Mouse (Mus musculus): Measurements from ENCODE around the gene Kdm8. TPM values are rescaled to one million over a fixed set of nuclear protein-coding genes. Genes with fewer than 3 reads are reported as not detected.
"Not testable (repeated sequence)": the region's sequence is repeated elsewhere in the genome, so short reads cannot be mapped to it uniquely, and the experiment has no call there.

Gene Kdm8
- 1 to 10 TPM; 3.3 to 3.9 TPM for total RNA-seq (2021)
- long read RNA-seq, partial matches to known transcripts: 0 of 2 reads
- long read RNA-seq, other reads (novel, unspliced or antisense): 1 of 2 reads

DNA sequence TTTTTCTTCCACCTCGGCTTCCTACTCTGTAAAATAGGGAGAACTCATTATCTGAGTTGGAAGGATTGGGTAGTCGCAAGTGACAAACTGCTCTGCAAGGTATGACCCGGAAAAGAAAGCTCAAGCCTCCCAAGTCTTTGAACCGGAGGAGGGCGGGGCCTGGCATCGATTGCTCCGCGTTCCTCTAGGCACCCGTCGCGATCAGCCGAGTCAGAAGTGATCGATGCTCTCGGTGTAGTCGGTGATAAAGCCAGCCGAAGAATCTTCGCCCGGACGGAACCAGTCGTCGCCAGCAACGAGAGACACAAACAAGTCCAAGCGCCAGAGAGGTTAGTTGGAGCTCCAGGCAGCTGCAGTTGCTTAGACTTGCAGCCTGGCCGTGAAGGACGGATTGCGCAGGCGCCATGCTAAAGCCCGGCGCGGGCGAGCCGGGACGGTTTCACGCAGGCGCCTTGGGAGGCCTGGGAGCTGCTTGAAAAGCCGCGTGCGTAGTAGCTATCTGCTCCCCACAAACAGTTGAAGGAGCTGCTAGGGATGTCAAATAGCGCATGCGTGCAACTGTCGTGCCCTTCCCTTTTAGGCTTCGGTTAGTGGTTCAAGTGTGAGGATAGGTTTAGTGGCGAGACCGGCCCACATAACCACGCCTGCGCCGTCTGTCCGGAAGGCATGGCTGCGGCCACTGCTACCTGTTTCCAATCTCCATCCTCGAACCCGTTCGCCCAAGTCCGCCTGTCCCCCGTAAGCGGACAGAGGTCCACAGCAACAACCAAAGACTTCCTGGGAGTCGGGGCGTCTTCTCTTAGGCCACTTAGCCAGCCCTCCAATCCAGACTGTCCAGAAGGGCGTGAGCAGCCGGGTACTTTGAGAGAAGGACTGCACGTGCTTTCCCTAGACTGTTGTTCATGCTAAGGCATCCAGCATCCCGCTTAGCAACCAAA is at the start of gene Kdm8:
TSS of gene Kdm8 (plus strand) at position 213 of the 938 bp plus-strand sequence.
- peak; percentile 91 to 93 for DNase-seq (ENCODE audit: low spot score in 2 of 2)

DNA sequence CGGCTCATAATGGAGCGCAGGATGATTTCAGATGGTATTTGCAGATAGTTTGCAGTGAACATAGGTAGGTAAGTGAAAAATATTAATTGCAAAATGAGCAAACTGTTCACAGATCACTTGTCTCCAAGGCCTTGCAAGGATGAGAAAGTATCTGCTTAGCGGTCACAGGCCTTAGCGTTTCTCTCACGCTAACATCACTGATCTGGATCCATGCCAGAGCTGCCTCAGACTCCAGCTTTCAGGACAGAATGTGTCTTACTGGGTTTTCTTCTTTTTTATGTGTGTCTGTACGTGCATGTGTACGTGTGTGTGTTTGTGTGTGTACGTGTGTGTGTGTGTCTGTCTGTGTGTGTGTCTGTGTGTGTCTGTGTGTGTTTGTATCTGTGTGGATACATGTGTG is 46.4 kb upstream of the Kdm8 start:
- DNase-seq (ENCODE audit: low spot score in 2 of 2): no peak

DNA sequence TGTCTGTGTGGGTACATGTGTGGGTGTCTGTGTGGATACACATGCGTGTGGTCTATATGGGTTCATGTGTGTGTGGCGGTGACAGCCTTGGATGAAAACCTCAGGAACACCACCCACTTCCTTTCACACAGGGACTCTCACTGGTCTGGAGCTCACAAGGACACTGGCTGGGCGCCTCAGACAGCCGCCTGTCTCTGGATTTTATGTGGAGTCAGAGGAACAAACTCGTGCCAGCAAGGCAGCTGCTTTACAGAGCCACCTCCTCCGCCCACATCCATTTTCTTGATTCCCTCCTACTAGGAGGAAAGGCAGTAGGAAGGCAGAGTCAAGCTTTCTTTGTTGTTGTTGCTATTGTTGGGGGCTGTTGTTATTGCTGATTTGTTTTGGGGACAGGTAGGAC is 45.8 kb upstream of the Kdm8 start:
- DNase-seq (ENCODE audit: low spot score in 2 of 2): no peak

DNA sequence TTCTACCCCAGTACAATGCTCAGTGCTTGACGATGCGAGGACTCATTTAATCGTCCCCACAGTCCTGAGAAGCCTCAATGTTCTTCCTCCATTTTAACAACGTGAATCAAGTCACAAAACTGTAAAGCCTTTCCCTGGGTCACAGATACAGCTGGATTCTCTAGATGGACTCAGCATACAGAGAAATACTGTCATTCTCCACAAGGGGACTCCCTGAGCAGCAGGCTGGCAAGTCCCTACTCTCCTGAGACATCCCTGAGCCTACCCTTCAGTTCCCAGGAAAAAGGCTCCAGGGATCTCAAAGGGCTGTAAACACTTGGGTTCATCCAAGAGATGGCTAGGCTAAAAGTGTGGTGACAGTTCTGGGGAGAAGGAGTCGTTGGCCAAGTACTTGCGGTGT is 37.3 kb upstream of the Kdm8 start:
- DNase-seq (ENCODE audit: low spot score in 2 of 2): no peak

DNA sequence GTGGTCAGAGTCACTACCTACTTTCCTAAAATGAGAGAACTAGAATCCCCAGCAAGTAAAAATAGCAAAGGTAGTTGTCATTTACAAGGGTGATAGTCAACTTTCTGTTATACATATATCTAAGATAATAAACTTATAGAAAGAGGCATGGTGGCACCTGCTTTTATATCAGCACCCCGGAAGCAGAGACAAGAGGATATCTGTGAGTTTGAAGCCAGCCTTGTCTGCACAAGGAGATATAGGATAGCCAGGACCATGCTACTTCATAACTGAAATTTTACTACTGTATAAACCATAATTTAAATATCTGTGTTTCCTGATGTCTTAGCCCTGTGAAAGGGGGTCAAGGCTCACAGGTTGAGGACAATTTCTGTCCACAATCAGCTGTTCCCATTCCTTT is 29.4 kb upstream of the Kdm8 start:
- DNase-seq (ENCODE audit: low spot score in 2 of 2): no peak

DNA sequence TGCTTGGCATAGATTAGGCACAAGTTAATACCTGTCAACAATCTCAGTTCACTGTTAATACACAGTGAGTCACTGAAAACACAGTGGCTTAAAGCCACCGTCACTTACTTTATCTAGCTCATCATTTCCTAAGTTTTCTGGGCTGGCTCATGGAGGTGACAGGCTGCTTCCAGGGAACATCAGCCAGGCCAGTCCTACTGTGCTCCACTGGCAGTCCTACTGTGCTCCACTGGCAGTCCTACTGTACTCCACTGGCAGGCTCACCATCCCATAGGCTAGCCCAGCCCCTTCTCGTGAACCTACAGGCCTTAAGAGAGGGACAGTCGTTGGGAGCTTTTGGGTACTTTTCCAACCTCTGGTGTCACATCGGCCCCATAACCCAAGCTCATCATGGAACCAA is 28.7 kb upstream of the Kdm8 start:
- DNase-seq (ENCODE audit: low spot score in 2 of 2): no peak

DNA sequence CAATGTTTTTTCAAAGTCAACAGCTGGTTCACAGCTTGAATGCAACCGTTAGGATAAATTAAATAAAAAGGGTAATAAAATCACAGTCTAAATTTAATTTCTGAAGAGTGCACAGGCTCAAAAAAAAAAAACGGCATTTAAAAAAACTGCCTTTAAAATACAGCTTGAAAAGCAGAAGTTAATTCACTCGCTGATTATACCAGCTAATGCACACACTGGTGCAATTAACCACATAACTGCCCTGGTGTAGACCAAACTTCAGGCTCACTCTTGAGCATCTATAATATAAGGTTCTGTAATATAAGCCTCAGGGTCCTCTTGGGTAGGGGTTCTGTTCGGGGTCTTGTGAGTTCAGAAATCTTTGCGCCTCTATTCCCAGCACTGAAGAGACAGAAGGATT is 27.7 kb upstream of the Kdm8 start:
- no peak for DNase-seq (ENCODE audit: low spot score in 2 of 2)

DNA sequence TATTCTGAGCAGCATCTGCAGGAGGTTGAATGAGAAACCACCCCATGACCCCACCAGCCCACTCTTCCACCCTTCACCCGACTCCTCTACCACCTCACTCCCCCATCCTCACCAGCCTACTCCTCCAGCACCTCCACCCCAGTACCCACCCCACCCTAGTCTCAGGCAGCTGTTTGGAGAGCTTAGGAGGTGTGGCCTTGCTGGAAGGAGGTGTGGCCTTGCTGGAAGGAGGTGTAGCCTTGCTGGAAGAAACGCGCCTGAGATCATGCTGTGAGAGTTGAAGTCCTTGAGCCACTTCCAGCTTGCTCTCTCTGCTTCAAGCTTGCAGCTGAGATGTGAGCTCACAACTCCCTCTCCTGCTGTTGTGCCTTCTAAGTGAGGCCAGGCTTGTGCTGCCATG is 26.1 kb upstream of the Kdm8 start:
- no peak for DNase-seq (ENCODE audit: low spot score in 2 of 2)

DNA sequence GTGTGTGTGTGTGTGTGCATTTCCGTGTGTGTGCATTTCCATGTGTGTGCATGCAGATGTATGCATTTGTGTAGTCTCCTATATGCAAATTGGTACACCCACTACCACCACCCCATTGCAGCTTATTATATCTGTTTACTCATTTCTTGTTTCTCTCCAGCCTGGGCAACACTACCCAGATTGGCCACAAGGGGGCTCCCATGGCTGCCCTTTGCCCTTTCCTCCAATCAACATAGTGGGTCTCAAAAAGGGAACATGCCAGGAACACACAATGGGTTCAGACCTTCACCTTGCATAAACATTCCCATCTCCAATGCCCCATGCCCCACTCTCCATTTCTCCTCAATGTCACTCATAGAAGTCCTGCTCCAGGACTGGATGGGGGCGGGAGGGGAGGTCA is 24.3 kb upstream of the Kdm8 start:
- DNase-seq (ENCODE audit: low spot score in 2 of 2): peak; percentile 34 to 47

DNA sequence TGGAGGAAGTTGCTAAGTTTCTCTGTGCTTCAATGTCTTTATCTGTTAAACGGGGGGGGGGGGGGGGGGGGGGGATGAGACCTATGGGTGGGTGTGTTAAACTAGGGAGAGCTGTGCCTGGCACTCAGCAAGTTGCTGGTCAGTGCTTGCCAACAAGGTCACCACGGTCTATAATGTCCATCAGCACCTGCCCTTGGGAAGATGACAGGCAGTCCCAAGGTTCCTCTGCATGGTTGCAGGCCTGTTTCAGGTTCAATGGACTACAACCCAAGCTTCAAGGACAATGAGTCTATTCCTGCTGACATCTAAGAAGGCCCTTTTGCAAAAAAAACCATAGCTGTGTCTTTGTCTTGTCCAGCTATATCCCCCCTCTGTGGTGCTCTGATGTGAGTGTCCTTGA is 22.6 kb upstream of the Kdm8 start:
- DNase-seq (ENCODE audit: low spot score in 2 of 2): no peak

DNA sequence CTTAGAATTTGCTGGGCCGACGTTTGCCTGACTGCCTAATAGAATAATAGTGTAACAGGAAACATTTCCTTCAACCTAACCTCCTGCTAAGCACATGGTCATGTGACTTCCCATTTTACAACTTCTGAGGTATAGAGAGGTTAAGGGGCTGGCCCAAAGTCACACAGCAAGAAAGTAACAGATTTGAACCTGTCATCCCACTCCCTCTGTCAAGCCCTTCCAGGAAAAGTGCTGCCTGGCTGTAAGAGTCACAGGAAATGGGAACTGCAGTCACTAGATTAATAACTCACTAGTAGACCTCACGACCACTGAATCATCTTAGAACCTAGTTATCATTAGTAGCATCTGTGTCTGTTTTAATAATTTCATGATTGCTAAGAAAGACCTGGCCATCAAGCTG is 21.4 kb upstream of the Kdm8 start:
- no peak for DNase-seq (ENCODE audit: low spot score in 2 of 2)

DNA sequence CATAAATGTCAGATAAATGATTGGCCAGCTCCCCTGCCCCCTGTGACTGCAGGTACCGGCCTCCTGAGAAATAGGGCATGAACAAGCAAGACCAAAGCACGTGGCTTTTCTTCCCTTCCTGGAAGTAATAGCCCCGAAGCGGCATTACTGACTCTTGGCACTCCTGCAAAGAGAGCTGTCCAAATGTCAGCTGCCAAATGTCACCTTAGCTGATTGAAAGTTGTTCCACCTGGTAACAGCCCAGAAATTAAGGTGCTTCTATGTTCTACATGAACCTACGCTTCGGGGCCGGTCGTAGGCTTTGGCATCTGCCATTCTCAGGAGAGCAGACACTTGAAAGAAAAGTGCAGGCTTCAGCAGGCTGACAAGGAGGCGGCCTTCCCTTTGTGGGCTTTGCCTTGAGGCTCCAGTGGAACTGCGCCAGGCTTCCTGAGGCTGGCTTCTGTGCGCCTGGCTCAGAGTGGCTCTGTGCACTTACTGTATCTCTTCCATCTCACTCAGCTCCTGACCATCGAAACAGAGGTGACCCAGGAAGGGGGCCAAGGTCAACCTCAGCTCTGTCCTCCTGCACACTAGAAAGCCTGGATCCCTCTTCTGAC is 16.9 kb upstream of the Kdm8 start:
- DNase-seq (ENCODE audit: low spot score in 2 of 2): peak in 1 of 2 experiments; percentile 20

DNA sequence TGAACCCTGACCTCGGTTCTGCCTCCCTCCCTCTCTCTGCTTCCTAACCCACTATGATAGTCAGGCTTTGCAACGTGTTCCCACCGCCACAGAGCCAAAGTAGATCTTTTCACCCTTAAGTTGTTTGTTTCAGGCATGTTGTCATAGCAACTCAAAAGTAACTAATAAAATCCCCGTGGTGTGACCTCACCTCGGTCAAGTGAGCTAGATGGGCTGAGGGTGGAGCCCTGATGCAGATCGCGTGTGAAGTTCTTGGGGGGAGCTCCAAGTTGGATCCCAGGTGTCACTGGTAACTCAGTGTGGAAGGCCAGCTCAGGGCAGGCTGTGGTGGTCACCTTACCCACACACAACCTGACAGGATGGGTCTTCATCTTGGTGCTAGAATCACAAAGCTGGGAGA is 16.1 kb upstream of the Kdm8 start:
- no peak for DNase-seq (ENCODE audit: low spot score in 2 of 2)

DNA sequence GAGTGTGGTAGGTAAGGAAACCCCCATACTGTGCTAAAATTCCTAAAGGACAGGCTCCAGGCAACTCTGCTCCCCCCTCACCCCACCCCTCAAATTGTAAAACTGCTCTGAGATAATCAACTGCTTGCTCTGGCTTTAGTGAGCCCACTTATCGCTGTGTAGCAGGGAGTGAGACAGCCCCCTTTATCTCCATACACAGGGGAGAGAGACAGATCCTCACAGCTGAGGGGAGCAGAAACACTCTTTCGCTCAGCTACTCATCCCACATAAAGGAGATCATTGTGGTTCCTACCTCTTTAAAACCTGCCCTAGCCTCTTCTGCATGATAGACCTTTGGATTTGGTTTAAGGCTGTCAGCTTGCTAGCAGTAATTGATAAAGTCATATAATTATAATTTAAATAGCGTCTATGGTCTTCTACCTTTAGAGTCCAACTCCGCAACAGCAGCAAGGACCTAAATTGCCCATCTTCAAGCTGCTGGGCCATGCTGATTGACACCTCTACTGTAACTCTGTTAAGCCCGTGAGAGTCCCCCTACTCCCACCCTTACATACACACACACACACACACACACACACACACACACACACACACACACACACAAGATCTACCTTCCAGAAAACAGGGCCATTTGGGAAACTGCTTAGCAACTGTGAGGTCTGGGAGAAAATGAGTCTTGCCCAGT is 15.5 kb upstream of the Kdm8 start:
- DNase-seq (ENCODE audit: low spot score in 2 of 2): not testable (repeated sequence)

DNA sequence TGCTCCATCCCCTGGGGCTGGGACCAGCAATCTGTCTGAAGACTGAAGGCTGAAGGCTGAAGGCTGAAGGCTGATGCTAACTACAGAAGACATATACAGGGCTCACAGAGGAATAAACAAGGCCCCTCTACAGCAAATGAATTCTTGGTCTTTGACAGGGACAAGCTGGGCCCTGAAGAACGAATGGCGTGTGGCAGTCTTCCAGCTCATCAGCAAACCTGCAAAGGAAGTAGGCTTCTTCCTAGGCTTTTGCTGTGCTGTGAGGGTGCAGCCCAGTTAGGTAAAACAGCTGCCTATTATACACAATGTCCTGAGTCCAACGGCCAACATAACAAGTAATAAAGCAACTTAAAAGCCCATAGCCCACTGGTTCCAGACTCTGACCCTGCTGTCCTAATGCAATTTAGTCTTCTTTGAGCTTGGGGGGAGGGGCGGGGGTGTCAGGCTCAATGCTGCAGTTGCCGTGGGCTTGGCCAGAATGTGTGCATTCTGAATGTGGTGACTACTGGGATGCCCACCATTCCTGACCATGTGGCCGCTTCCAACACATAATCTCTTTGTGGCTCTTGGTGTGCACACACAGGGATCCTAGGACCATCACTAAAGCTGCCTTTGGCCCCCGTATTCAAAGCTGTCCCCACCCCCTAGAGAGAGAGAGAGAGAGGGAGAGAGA is 14.2 kb upstream of the Kdm8 start:
- DNase-seq (ENCODE audit: low spot score in 2 of 2): no peak

DNA sequence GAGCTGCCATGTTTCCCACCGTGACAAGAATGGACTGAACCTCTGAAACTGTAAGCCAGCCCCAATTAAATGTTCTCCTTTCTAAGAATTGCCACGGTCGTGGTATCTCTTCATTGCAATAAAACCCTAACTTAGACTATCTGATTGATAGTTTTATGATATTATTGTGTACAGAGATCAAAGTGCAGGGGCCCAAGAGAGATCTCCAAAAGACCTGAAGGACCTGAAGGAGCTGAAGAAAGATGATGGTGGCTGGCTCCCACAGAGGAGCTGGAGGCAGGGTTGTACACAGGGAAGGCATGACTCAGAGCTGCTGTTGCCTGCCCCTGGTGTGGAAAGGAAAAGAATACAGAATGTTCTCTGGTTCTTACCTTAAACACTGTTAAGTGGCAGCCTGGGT is 10.6 kb upstream of the Kdm8 start:
- no peak for DNase-seq (ENCODE audit: low spot score in 2 of 2)

DNA sequence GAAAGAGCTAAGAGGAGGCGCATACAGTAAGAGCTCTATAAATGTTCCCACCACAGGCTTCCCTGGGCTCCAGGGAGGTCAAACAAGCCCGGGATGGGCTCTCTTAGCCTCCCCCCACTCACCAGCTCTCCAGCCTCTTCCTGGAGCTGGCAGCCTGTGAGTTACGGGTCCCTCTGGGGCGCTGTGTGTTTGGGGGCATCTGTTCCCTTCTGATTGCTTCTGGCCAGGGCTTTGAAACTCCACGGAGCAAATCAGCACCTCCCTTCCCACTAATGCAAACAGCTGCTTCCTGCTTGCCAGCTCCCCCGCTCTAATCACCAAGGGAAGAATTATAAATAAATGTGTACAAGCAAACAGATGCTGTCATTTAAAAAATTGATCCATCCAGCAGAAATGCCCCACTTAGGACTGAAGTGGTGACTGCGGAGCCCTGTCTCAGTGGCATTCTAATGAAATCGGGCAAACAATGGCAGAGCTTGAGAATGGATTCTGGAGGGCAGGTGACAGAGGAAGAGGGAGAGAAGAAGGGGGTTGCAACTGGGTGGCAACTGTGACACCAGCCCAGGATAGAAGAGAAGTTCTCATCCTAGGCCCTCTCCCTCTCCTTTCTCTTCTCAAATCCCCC is 9.7 kb upstream of the Kdm8 start:
- no peak for DNase-seq (ENCODE audit: low spot score in 2 of 2)

DNA sequence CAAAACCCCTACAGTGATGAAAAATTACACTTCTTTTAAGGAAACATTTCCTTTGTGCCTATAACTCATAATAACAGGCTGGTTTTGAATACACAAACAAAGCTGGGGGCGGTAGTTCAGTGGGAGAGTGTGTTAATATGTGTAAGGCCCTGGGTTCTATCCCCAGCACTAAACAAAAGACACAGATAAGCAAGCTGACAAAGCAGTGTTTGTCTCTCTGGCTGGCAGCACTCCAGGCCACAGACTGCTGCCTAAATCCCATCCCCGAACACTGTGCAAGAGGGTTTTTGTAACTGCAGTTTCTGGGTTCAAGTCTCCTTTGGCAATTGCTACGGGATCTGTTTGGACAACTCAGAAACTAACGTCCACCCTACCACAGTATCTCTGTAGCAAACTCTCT is 2.2 kb upstream of the Kdm8 start:
- DNase-seq (ENCODE audit: low spot score in 2 of 2): no peak

DNA sequence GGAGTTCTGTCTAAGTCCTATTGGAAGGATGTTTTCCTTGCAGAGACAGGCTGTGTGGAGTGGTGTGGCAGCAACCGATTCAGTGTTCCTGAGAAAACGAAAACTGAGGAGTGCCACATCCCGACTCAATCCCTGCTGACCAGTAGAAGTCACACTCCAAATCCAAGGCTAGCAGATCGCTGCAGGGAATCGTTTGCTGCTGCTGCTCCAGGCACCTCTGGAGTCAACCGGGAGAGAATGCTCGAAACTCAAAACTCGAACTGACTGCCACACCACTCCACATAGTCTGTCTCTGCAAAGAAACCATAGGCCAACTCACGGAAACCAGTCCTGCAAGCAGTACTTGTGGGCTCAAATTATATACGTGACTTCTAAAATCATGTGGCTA is 406 bp upstream of the Kdm8 start:
- peak in 1 of 2 experiments; percentile 27 for DNase-seq (ENCODE audit: low spot score in 2 of 2)

DNA sequence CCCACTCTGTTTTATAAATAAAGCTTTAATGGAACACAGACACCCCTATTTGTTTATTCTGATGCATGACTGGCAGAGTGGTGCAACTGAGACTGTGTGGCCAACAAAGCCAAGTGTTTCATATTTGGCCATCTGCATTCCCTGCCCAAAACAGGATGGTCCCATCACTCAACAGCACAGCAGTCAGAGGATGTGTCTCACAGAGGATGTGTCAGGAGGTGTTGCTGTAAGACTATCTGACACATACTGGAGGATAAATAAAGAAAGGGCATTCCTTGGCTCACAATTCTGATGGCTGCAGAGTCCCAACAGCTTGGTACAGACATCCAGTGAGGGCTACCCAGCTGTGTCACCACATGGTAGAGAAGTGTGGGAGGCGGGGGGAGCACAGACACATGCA is 6.2 kb downstream of the Kdm8 start:
- DNase-seq (ENCODE audit: low spot score in 2 of 2): no peak

DNA sequence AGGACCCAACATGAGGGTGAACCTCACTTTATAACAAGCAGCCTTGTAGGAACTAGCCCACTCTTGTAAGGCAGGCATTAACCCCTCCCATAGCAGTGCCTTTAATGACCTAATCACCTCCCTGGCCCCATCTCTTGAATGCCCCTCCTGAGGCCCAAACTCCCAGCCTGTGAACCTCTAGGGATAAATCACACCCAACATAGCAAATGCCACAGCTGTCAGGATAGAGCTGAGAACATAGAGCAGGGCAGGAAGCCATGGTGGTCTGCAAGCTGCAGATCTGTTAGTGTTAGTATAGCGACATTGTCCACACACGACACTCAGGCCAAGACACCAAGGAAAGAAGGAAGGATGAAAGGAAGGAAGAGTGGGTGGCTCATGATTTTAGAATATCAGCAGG is 6.6 kb downstream of the Kdm8 start:
- no peak for DNase-seq (ENCODE audit: low spot score in 2 of 2)

Data from layer of hippocampus, postnatal 10 days (tissue).